Mouse (Mus musculus) c-Kit-negative CD71-positive TER-119-positive erythroid progenitor cells, embryonic 14.5 days (primary cell): Measurements from ENCODE around the gene Lcmt1.

Source experiments
- DNase-seq: peaks from one replicate; pipeline ENCODE4 v3.0.0-alpha.2; 2013; ENCODE audit warnings: low read depth, low spot score

Lcmt1 gene

GRCm38 (mm10) chr7:123398828-123399227 lies 29.2 kb downstream of the Lcmt1 start:
- peak; percentile 29 for DNase-seq

DNA sequence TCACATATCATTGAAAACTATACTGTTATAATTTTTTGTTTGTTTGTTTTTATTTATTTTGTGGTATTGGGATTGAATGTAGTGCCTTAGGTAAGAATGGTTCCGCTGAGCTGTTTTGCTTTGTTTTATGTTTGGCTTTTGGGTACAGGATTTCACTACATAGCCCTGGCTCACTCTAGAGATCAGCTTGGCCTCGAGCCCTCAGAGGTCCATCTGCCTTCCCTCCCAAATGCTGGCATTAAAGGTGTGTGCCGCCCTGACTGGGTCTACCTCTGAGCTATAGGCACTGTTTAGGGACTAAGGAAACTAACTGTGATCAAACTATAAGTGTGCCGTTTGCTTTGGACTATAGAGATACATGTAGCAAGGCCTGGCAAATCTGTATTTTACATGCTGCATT lies 29.7 kb downstream of the Lcmt1 start:
- no peak for DNase-seq

DNA sequence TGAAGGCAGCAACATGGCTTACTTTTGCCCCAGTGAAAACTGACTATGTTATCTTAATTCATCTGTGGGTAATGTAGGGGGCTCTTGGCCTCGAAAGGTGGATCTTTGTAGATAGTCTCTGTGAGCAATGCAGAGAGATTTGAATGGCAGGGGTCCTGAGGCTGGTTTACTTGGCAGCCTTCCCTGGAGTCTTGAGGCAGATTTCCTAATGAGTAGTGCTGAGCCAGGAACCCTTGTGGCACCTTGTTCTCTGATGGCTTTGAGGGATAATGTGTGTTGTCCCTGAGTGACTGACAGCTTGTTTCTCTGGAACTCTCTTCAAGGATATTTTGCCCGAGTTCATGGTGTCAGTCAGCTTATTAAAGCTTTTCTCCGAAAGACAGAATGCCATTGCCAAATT lies 31.5 kb downstream of the Lcmt1 start:
- DNase-seq, result no peak

- no peak for DNase-seq
Measured at GRCm38 (mm10) chr7:123404198-123404597, 34.6 kb downstream of the Lcmt1 start.

DNA sequence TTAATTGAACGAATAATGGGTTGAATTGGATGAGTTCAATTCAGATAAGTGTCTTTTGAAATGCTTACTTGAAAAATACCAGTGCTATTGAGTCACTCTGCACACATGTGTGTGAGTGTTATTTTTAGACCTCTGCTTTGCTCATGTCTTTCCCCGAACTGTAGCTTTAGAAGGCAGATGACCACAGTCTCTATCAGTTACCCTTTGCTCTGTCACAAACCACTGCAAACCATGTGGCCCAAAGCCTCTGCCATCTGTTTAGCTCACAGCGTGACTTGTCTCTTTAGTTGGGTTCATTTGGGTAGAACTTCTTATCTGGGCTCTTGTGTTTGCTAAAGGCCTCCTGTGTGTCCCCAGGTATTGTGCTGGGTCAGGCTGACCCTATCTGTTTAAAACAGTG lies 36.0 kb downstream of the Lcmt1 start:
- DNase-seq, result no peak

- no peak for DNase-seq
Measured at GRCm38 (mm10) chr7:123406988-123407387, 37.4 kb downstream of the Lcmt1 start.

GRCm38 (mm10) chr7:123410502-123410901 lies 40.9 kb downstream of the Lcmt1 start:
- no peak for DNase-seq

GRCm38 (mm10) chr7:123411109-123411508 lies 41.5 kb downstream of the Lcmt1 start:
- no peak for DNase-seq

- no peak for DNase-seq
Measured at GRCm38 (mm10) chr7:123412143-123412542, 42.6 kb downstream of the Lcmt1 start.

- no peak for DNase-seq
Measured at GRCm38 (mm10) chr7:123416803-123417202, 47.2 kb downstream of the Lcmt1 start.

DNA sequence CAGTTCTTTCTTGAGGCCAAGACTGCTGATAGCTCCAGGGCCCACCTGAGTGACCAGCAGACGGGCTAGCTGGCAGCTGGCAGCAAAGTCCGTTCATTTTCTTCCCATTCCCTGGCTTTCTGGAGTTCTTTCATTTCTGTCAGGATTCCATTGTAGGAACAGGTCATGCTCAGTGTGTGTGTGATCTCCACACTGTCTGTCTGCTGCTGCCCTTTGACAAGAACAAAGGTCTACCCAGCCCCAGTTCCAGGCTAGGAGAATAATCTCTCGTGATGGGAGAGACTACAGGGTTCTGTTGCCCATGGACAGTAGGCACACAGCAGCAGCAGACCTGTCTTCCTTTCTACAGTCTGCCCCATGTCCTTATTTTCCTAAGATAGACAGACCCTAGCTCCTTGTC lies 48.1 kb downstream of the Lcmt1 start:
- no peak for DNase-seq

- no peak for DNase-seq
Measured at GRCm38 (mm10) chr7:123419984-123420383, 50.4 kb downstream of the Lcmt1 start.

DNA sequence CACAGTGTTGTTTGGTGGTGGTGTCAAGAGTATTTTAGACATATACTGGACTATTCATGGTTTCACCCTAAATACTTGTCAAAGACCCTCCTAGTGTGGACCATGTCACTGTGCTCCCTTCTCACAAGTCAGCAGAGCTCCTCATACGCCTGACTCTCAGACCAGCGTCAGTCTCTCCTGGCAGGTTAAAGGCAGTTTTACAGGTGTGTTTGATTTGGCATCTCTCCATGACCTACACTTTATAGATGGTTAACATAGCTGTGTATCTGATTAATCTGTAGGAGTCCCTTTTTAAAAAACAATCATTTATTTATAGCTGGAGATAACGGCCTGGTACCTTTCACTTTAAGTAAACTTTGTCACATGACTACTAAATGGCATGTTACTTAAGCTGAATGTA lies 52.4 kb downstream of the Lcmt1 start:
- DNase-seq, result no peak

GRCm38 (mm10) chr7:123424281-123424680 lies 54.7 kb downstream of the Lcmt1 start:
- no peak for DNase-seq

DNA sequence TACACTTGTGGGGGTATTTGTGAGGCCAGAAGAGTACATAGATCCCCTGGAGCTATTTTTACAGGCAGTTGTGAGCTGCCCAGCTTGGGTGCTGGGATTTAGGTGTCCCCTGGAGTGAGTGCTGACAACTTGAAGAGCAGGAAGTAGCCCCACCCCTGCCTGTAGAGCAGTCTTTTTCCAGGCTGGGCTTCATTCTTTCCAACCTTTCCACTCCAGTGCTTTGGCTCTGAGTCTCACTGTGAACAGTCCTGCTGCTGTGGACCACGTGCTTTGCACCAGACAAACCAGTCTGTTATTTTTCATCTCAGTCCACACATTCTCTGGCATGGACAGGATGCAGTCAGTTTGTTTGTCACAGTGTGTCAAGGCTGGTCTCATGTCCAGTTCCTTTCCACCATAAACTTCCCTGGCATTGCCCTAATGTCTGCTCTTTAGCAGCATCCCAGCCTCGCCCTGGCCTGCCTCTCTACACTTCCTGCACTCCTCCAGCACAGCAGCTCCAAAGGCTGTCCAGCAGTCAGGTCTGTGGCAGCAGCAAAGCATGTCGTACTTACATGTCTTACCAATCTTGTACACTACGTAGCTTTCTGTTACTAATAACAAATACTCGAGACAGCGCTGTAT lies 55.7 kb downstream of the Lcmt1 start:
- DNase-seq, result no peak

DNA sequence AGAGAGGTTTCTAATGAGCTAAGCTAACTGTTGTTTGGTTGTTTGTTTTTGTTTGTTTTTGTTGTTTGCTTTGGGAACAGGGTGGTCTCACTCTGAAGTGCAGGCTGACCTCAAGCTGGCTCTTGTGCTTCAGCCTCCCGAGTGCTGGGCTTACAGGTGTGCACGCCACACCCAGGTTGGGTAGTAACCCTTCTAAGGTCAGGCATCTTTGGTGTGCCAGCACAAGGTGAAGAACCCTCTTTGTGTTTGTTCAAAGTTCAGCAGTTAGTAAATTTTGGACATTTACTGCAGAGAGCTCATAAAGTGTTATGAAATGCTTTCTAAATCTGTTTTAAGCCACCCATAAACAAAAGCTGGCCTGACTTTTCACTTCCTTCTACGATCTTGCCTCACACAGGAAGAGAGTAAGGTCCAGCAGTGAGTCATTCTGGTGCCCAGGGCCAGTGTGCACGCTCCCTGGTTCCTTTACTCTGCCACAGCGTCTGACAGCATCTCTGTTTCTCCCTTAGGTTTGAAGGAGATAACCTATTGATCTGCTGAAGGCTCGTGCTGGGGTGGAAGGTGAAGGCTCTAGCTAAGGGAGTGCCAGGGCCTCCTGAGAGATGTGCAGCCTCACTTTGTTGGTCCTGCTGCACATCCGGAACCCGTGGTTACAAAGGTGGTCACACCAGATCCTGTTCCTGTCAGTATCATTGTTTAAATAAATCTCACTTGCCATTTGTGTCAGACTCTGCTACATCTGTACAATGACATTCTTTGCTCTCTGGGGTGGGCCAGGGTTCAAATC lies 60.2 kb downstream of the Lcmt1 start:
- no peak for DNase-seq

- DNase-seq, result no peak
Measured at GRCm38 (mm10) chr7:123430411-123430705, 60.8 kb downstream of the Lcmt1 start.

DNA sequence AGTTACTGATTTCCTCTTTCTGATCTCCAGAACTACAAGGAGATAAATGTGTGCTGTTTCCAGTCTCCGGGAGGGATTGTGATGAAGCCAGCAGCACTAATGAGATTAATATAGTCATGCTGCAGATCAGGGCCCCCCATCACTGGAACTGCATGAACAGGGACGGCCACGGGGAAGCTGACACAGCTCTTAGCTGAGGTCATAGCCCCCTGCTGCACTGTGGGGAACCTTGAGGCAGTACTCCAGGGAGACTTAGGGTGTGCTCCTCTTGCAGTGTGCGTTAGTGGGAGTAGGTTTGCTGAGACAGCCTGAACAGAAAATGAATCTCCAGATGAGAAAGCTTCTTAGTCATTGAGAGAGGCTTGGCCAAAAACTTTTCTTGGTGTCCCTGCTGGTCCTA lies 61.6 kb downstream of the Lcmt1 start:
- DNase-seq, result no peak

DNA sequence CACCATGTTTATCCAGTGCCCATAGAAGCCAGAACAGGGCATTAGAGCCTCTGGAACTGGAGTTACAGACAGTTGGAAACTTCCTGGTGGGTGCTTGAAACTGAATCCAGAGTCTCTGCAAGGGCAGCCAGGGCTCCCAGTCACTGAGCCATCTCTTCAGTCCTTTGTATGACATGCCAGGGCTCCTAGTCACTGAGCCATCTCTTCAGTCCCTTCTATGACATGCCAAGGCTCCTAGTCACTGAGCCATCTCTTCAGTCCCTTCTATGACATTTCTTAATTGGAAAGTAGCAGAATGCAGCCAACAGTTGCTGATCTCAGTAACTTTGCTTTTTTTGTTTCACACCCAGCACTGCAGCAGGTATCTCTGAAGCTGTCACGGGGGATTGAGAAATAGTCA lies 72.5 kb downstream of the Lcmt1 start:
- no peak for DNase-seq

- DNase-seq, result no peak
Measured at GRCm38 (mm10) chr7:123448794-123449193, 79.2 kb downstream of the Lcmt1 start.

- no peak for DNase-seq
Measured at GRCm38 (mm10) chr7:123449676-123450075, 80.1 kb downstream of the Lcmt1 start.

- no peak for DNase-seq
Measured at GRCm38 (mm10) chr7:123450515-123450914, 80.9 kb downstream of the Lcmt1 start.

GRCm38 (mm10) chr7:123452551-123452950 lies 83.0 kb downstream of the Lcmt1 start:
- DNase-seq, result no peak

GRCm38 (mm10) chr7:123453066-123453465 lies 83.5 kb downstream of the Lcmt1 start:
- DNase-seq, result no peak
